Mouse (Mus musculus) limb, embryonic 10.5 days (tissue): ENCODE measurements around the gene Gm2022. TPM values are rescaled to one million over a fixed set of nuclear protein-coding genes. Genes with fewer than 3 reads are reported as not detected.
"Not testable (repeated sequence)": the region's sequence is repeated elsewhere in the genome, so short reads cannot be mapped to it uniquely, and the experiment has no call there.

Experiments used
- DNase-seq: peaks from one replicate; pipeline ENCODE4 v3.0.0-alpha.2; 2017; ENCODE audit warnings: low spot score
- H3K27ac ChIP-seq: fragments of 300-500 bp; sonication (generic); 2 replicates; pipeline ENCODE4 v1.5.1; 2016; ENCODE audit warnings: mild to moderate bottlenecking
- H3K27me3 ChIP-seq: fragments of 300-500 bp; sonication (generic); 2 replicates; pipeline ENCODE4 v1.6.1; 2016; ENCODE audit warnings: low read depth, mild to moderate bottlenecking; ENCODE audit not compliant: poor library complexity, severe bottlenecking
- H3K36me3 ChIP-seq: fragments of 300-500 bp; sonication (generic); 2 replicates; pipeline ENCODE4 v1.6.1; 2016; ENCODE audit warnings: mild to moderate bottlenecking, moderate library complexity
- H3K4me1 ChIP-seq: fragments of 300-500 bp; sonication (generic); 2 replicates; pipeline ENCODE4 v1.6.1; 2016
- H3K4me3 ChIP-seq: fragments of 300-500 bp; sonication (generic); 2 replicates; pipeline ENCODE4 v1.5.1; 2016; ENCODE audit warnings: mild to moderate bottlenecking, moderate library complexity
- H3K9me3 ChIP-seq: fragments of 300-500 bp; sonication (generic); replicated peaks from 2 replicates; pipeline ENCODE4 v1.6.1; 2016; ENCODE audit warnings: mild to moderate bottlenecking
- WGBS: fragments of 180-500 bp; shearing (Covaris S2); methylation state at CpG from one replicate; pipeline ENCODE4 v1.1.7; 2016; 5-methylcytosine and 5-hydroxymethylcytosine counted together
- polyA plus RNA-seq: library from polyadenylated mRNA; unstranded; fragments of >200 nt; fragmentation: Nextera tagmentation; extraction: Ambion mirVana; gene quantifications from 2 replicates; pipeline ENCODE4 v1.2.1, GENCODE M21; 2016

Gm2022 gene
- polyA plus RNA-seq, result not detected in 2 replicates

DNA sequence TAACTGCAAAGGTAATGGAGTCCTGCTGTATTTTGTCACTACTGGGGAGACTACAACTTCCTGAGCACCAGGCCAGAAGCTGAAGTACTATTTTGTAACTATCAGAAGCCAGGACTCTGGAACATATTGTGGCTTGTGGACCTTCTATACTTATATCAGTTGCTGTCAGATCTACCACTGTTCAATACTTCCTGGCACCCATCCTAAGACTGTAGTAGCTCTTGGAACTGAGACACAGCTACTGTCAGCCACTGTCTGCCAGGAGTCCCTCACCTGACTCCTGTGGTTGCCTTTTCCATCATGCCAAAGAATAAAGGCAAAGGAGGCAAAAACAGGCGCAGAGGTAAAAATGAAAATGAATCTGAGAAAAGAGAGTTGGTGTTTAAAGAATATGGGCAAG lies at the start of gene Gm2022:
Gene Gm2022 (plus strand): TSS at position 301 of the 400 bp plus-strand sequence.
- H3K36me3 ChIP-seq, H3K4me3 ChIP-seq, H3K27ac ChIP-seq, H3K9me3 ChIP-seq, H3K27me3 ChIP-seq, H3K4me1 ChIP-seq, DNase-seq: not testable (repeated sequence)
- 85% methylated on average over 1 of the region's 1 CpGs for WGBS

- H3K27me3 ChIP-seq, H3K27ac ChIP-seq: not testable (repeated sequence)
- WGBS, result no CpG with 5 or more reads among the region's 2 CpGs
Observed at GRCm38 (mm10) chr12:87850657-87851056, 44.5 kb upstream of the Gm2022 start.

GRCm38 (mm10) chr12:87856067-87856466 lies 39.1 kb upstream of the Gm2022 start:
- not testable (repeated sequence) for H3K4me1 ChIP-seq, H3K27me3 ChIP-seq, H3K36me3 ChIP-seq, H3K4me3 ChIP-seq, DNase-seq, H3K9me3 ChIP-seq, H3K27ac ChIP-seq
- 93% methylated on average over 1 of the region's 1 CpGs for WGBS

More at GRCm38 (mm10) chr12:87850657-87851056, 44.5 kb upstream of the Gm2022 start:
- not testable (repeated sequence) for H3K4me3 ChIP-seq, H3K36me3 ChIP-seq, H3K9me3 ChIP-seq, DNase-seq, H3K4me1 ChIP-seq

- not testable (repeated sequence) for H3K9me3 ChIP-seq, DNase-seq, H3K27ac ChIP-seq, H3K36me3 ChIP-seq, H3K4me1 ChIP-seq, H3K4me3 ChIP-seq, H3K27me3 ChIP-seq
- 90% methylated on average over 23 of the region's 23 CpGs for WGBS
Observed at GRCm38 (mm10) chr12:87861740-87862692, 33.2 kb upstream of the Gm2022 start.

DNA sequence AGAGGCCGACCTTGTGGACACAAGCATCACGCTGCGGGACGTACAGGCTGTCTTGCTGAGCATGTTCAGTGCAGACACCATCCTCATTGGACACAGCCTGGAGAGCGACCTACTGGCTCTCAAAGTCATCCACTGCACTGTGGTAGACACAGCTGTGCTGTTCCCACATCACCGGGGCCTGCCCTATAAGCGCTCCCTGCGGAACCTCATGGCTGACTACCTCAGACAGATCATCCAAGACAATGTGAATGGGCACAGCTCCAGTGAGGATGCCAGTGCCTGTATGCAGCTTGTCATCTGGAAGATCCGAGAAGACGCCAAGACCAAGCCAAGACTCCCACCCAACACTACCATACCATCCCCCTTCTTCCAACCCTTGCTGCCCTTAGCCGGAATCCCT lies 31.5 kb upstream of the Gm2022 start:
- 93% methylated on average over 10 of the region's 11 CpGs for WGBS
- not testable (repeated sequence) for DNase-seq, H3K36me3 ChIP-seq, H3K4me1 ChIP-seq, H3K27ac ChIP-seq, H3K4me3 ChIP-seq, H3K27me3 ChIP-seq, H3K9me3 ChIP-seq

DNA sequence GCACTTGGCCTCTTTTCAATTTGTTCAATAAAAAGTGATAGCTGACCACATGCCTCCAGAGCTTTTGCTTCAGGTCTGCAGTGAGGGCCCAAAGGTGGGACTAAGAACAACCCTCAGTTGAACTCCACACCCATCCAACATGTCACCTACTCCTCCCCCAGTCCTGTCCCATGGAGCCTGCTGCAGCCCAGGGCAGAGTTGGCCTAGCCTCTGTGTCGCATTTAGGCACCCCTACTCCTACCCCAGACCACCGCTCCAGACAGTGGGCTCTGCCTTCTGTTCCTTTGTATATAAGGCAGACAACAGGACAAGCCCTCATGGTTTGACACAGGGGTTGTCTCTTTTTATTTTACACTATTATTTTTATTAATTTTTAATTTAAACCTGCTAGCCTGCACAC lies 31.1 kb upstream of the Gm2022 start:
- WGBS, result 87% methylated on average over 2 of the region's 2 CpGs
- DNase-seq, H3K27me3 ChIP-seq, H3K27ac ChIP-seq, H3K36me3 ChIP-seq, H3K4me1 ChIP-seq, H3K4me3 ChIP-seq, H3K9me3 ChIP-seq: not testable (repeated sequence)

DNA sequence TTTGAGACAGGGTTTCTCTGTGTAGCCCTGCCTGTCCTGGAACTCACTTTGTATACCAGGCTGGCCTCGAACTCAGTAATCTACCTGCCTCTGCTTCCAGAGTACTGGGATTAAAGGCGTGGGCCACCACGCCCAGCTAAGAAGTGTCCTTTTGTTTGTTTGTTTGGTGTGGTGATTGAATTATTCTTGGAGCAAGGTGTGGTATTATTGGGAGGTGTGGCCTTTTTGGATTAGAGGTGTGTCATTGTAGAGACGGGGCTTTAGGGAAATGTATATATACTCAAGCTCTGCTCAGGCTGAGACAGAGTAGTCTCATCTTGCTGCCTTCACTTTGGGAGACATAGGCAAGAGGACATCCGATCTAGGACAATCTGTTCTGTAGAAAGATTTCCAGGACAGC lies 21.4 kb upstream of the Gm2022 start, which contains the start of gene Gm2016:
Gene Gm2016 (plus strand): TSS at position 301 of the 400 bp plus-strand sequence.
- not testable (repeated sequence) for H3K27ac ChIP-seq, DNase-seq, H3K27me3 ChIP-seq, H3K4me1 ChIP-seq, H3K9me3 ChIP-seq, H3K36me3 ChIP-seq, H3K4me3 ChIP-seq
- WGBS, result 87% methylated on average over 5 of the region's 5 CpGs

GRCm38 (mm10) chr12:87919721-87920120 lies 24.6 kb downstream of the Gm2022 start, which contains the start of gene Gm2035:
Gene Gm2035, minus strand, starts transcription at chr12:87919857.
- not testable (repeated sequence) for H3K36me3 ChIP-seq, H3K27ac ChIP-seq, DNase-seq, H3K4me1 ChIP-seq, H3K4me3 ChIP-seq, H3K9me3 ChIP-seq, H3K27me3 ChIP-seq
- WGBS, result 87% methylated on average over 2 of the region's 2 CpGs

Other genes with a start within 250 kb of the Gm2022 start
- not detected in 2 replicates for gene Gm21319, start 119.6 kb upstream of the Gm2022 start, polyA plus RNA-seq
- gene Gm21936, start 99.9 kb upstream of the Gm2022 start, polyA plus RNA-seq, result not detected in 2 replicates
- not detected in 2 replicates for gene BB287469, start 78.8 kb upstream of the Gm2022 start, polyA plus RNA-seq
- not detected in 2 replicates for gene Gm2001, start 53.0 kb upstream of the Gm2022 start, polyA plus RNA-seq
- not detected in 2 replicates for gene Gm2016, start 21.3 kb upstream of the Gm2022 start, polyA plus RNA-seq
- gene Gm2035, start 24.5 kb downstream of the Gm2022 start, polyA plus RNA-seq, result not detected in 2 replicates
- gene Gm2042, start 58.7 kb downstream of the Gm2022 start, polyA plus RNA-seq, result not detected in 2 replicates
- gene Gm2075, start 116.5 kb downstream of the Gm2022 start, polyA plus RNA-seq, result not detected in 2 replicates
- not detected in 2 replicates for gene Gm6803, start 123.4 kb downstream of the Gm2022 start, polyA plus RNA-seq
- not detected in 2 replicates for gene Gm2056, start 131.6 kb downstream of the Gm2022 start, polyA plus RNA-seq
- not detected in 2 replicates for gene Gm16368, start 188.3 kb downstream of the Gm2022 start, polyA plus RNA-seq